Mouse (Mus musculus): Measurements from ENCODE around the gene Dhtkd1. TPM values are rescaled to one million over a fixed set of nuclear protein-coding genes. Genes with fewer than 3 reads are reported as not detected.

The Dhtkd1 gene
- polyA plus RNA-seq, 1 experiment from 2014 or later: 5.8 TPM

- Histone ChIP-seq H3K9me3 (no peaks in the 10 kb centered on the region), H3K9ac (no peak overlapping the region), H3K36me3 (peaks cover 47% of the 10 kb centered on the region), H3K27ac (no peak overlapping the region), H3K27me3 (no peaks in the 10 kb centered on the region), H3K4me2 (replicated peaks) (no peak overlapping the region), H3K4me3 (no peak overlapping the region), H3K4me1 (peaks cover 3% of the 10 kb centered on the region; the same call in 1 of the 2 replicates)
- no peak for ATAC-seq (ENCODE audit: insufficient number of reproducible peaks, insufficient read depth, low FRiP score, low TSS enrichment)
- WGBS: 77% methylated on average over 2 of the region's 2 CpGs
Observed at GRCm38 (mm10) chr2:5889412-5889811, 53.2 kb downstream of the Dhtkd1 start.

- Histone ChIP-seq H3K4me2 (replicated peaks) (no peak overlapping the region), H3K4me1 (no peaks in the 10 kb centered on the region), H3K4me3 (no peak overlapping the region), H3K9me3 (no peaks in the 10 kb centered on the region), H3K9ac (no peak overlapping the region), H3K27me3 (no peaks in the 10 kb centered on the region), H3K27ac (no peak overlapping the region), H3K36me3 (peaks cover 49% of the 10 kb centered on the region)
- WGBS: 88% methylated on average over 5 of the region's 5 CpGs
- ATAC-seq (ENCODE audit: insufficient number of reproducible peaks, insufficient read depth, low FRiP score, low TSS enrichment): no peak
Observed at GRCm38 (mm10) chr2:5888865-5889264, 53.7 kb downstream of the Dhtkd1 start.

- Histone ChIP-seq H3K4me1 (no peaks in the 10 kb centered on the region), H3K9me3 (no peaks in the 10 kb centered on the region), H3K36me3 (peaks cover 63% of the 10 kb centered on the region), H3K4me2 (replicated peaks) (no peak overlapping the region), H3K27ac (no peak overlapping the region), H3K27me3 (no peaks in the 10 kb centered on the region), H3K4me3 (no peak overlapping the region), H3K9ac (no peak overlapping the region)
- ATAC-seq (ENCODE audit: insufficient number of reproducible peaks, insufficient read depth, low FRiP score, low TSS enrichment): no peak
- WGBS: 74% methylated on average over 3 of the region's 3 CpGs
Observed at GRCm38 (mm10) chr2:5877446-5877845, 65.1 kb downstream of the Dhtkd1 start.

- Histone ChIP-seq H3K4me3 (no peak overlapping the region), H3K9ac (no peak overlapping the region), H3K36me3 (peaks cover 50% of the 10 kb centered on the region), H3K4me1 (no peaks in the 10 kb centered on the region), H3K9me3 (no peaks in the 10 kb centered on the region), H3K27ac (no peak overlapping the region), H3K4me2 (replicated peaks) (no peak overlapping the region), H3K27me3 (no peaks in the 10 kb centered on the region)
- ATAC-seq (ENCODE audit: insufficient number of reproducible peaks, insufficient read depth, low FRiP score, low TSS enrichment): no peak
- 90% methylated on average over 5 of the region's 5 CpGs for WGBS
Observed at GRCm38 (mm10) chr2:5869746-5870145, 72.8 kb downstream of the Dhtkd1 start.

GRCm38 (mm10) chr2:5867681-5868080, 74.9 kb downstream of the Dhtkd1 start:
- no peak overlapping the region for H3K27ac ChIP-seq
- H3K9ac ChIP-seq: no peak overlapping the region
- 88% methylated on average over 2 of the region's 2 CpGs for whole genome bisulfite sequencing
- no peaks in the 10 kb centered on the region for H3K9me3 ChIP-seq
- peaks cover 47% of the 10 kb centered on the region for H3K36me3 ChIP-seq
- no peaks in the 10 kb centered on the region for H3K4me1 ChIP-seq
- H3K4me2 ChIP-seq (replicated peaks): no peak overlapping the region
- H3K27me3 ChIP-seq: no peaks in the 10 kb centered on the region
- ATAC-seq (ENCODE audit: insufficient number of reproducible peaks, insufficient read depth, low FRiP score, low TSS enrichment): no peak
- no peak overlapping the region for H3K4me3 ChIP-seq

- ATAC-seq (ENCODE audit: insufficient number of reproducible peaks, insufficient read depth, low FRiP score, low TSS enrichment): no peak
- Histone ChIP-seq H3K36me3 (peaks cover 52% of the 10 kb centered on the region), H3K4me2 (replicated peaks) (no peak within 1 kb of the TSS), H3K4me3 (no peak within 1 kb of the TSS), H3K4me1 (no peaks in the 10 kb centered on the region), H3K9ac (no peak within 1 kb of the TSS), H3K27me3 (no peaks in the 10 kb centered on the region), H3K27ac (no peak within 1 kb of the TSS), H3K9me3 (no peaks in the 10 kb centered on the region)
- 87% methylated on average over 3 of the region's 3 CpGs for WGBS
Observed at GRCm38 (mm10) chr2:5862834-5863233, 79.8 kb downstream of the Dhtkd1 start, which contains the start of gene Gm13199. Gm13199 (minus strand) TSS chr2:5862934.

GRCm38 (mm10) chr2:5851866-5852265, 90.7 kb downstream of the Dhtkd1 start:
- ATAC-seq (ENCODE audit: insufficient number of reproducible peaks, insufficient read depth, low FRiP score, low TSS enrichment): no peak
- Histone ChIP-seq H3K4me1 (peaks cover 2% of the 10 kb centered on the region; the same call in 1 of the 2 replicates), H3K36me3 (peaks cover 21% of the 10 kb centered on the region), H3K27me3 (no peaks in the 10 kb centered on the region), H3K9me3 (no peaks in the 10 kb centered on the region), H3K4me2 (replicated peaks) (no peak overlapping the region), H3K27ac (no peak overlapping the region), H3K4me3 (no peak overlapping the region), H3K9ac (no peak overlapping the region)
- 85% methylated on average over 5 of the region's 5 CpGs for WGBS

GRCm38 (mm10) chr2:5851116-5851515, 91.5 kb downstream of the Dhtkd1 start:
- 93% methylated on average over 9 of the region's 9 CpGs for WGBS
- no peak for ATAC-seq (ENCODE audit: insufficient number of reproducible peaks, insufficient read depth, low FRiP score, low TSS enrichment)
- Histone ChIP-seq H3K9ac (no peak overlapping the region), H3K4me3 (no peak overlapping the region), H3K27ac (no peak overlapping the region), H3K27me3 (no peaks in the 10 kb centered on the region), H3K9me3 (no peaks in the 10 kb centered on the region), H3K4me1 (peaks cover 3% of the 10 kb centered on the region; the same call in 1 of the 2 replicates), H3K36me3 (peaks cover 21% of the 10 kb centered on the region), H3K4me2 (replicated peaks) (no peak overlapping the region)

Other genes starting within 250 kb of the Dhtkd1 start
- gene Camk1d, start 228.3 kb downstream of the Dhtkd1 start, polyA plus RNA-seq (2016; fragmentation: Nextera tagmentation; extraction: Ambion mirVana): 3.4 and 3.7 TPM in 2 replicates
- 78.0 and 84.0 TPM in 2 replicates for gene Nudt5, start 97.8 kb downstream of the Dhtkd1 start, polyA plus RNA-seq (2016; fragmentation: Nextera tagmentation; extraction: Ambion mirVana)
- 328 and 358 TPM in 2 replicates for gene Cdc123, start 97.6 kb downstream of the Dhtkd1 start, polyA plus RNA-seq (2016; fragmentation: Nextera tagmentation; extraction: Ambion mirVana)
- gene Gm13199, start 79.9 kb downstream of the Dhtkd1 start, polyA plus RNA-seq (2016; fragmentation: Nextera tagmentation; extraction: Ambion mirVana): 1.7 and 2.0 TPM in 2 replicates
- 105 and 111 TPM in 2 replicates for gene Sec61a2, start 47.4 kb downstream of the Dhtkd1 start, polyA plus RNA-seq (2016; fragmentation: Nextera tagmentation; extraction: Ambion mirVana)
- 14.7 and 14.8 TPM in 2 replicates for gene Upf2, start 8.7 kb upstream of the Dhtkd1 start, polyA plus RNA-seq (2016; fragmentation: Nextera tagmentation; extraction: Ambion mirVana)
- gene Proser2, start 187.4 kb upstream of the Dhtkd1 start, polyA plus RNA-seq (2016; fragmentation: Nextera tagmentation; extraction: Ambion mirVana): 5.5 and 7.7 TPM in 2 replicates

Measured in embryonic facial prominence, embryonic 12.5 days (tissue).